Mouse (Mus musculus): ENCODE measurements around the gene Adgrg5. TPM values are rescaled to one million over a fixed set of nuclear protein-coding genes. Genes with fewer than 3 reads are reported as not detected.

Adgrg5 gene
- total RNA-seq, 1 experiment from 2014 or later = 4.2 TPM

DNA sequence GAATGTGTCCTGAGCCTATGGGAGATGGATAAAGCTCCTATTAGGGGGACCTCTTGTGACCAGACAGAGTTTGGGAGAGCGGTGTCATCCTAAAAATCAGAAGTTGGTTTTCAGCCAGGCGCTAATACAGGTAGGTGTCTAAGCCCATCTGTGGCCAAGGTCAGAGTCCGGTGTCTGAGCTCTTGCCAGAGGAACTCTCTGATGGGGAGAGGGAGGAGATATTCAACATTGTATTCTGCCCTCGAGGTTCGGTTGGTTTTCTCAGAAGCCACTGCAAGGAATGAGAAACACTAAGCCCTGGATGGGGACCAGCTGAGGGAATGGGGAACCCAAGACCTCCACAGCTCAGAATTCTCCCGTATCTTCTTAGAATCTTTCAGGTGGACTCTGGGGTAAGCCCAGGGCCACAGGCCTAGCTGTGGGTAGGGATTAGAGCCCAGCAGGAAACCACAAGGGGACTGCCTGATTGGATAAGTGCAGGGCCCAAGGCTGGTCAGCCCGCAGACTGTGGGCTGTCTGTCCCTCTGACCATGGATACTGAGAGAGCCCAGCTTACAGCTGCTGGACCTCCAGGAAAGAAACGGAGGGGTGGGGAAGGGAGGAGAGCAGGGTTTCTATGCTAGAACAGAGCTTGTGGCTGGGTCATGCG is 7.1 kb upstream of the Adgrg5 start:
- no peak for ATAC-seq (ENCODE audit: extremely low read depth, insufficient number of reproducible peaks, low FRiP score, poor library complexity, severe bottlenecking)

DNA sequence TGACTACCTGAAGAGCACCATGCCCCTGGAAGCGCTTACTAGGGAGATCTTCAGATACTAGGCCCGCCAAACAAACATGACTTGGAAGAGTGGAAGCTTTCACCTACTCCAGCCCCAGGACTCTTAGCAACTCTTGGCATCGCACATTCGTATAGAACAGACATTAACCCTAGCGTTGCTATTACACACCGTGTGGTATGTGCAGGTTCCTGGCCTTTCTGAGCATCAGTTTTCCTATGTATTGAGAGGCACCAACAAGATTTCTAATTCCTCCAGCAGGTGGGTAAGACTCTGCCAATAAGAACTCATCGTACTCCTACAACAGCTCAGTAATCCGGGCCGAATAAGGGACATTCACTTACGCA is 6.6 kb upstream of the Adgrg5 start:
- ATAC-seq (ENCODE audit: extremely low read depth, insufficient number of reproducible peaks, low FRiP score, poor library complexity, severe bottlenecking) = no peak

DNA sequence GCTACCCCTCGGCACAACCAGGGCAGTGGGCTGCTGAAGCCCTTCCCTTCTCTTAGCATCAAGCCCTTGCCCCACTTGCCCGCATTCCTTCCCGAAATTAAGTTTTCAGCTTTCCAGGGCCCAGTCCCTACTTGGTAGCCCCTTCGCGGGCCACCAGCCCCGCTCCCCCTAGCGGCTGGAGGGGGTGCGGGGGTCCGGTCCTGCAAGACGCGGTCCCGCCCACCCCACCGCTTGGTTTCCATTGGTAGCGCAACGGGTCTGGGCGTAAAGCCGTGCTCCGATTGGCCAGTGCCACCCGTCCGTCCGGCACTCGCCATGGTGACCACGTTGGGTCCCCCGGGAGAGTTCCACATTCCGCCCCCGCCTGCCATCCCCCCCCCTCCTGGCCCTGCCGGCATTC is 6.1 kb upstream of the Adgrg5 start:
- ATAC-seq (ENCODE audit: extremely low read depth, insufficient number of reproducible peaks, low FRiP score, poor library complexity, severe bottlenecking) = peak; percentile 72

DNA sequence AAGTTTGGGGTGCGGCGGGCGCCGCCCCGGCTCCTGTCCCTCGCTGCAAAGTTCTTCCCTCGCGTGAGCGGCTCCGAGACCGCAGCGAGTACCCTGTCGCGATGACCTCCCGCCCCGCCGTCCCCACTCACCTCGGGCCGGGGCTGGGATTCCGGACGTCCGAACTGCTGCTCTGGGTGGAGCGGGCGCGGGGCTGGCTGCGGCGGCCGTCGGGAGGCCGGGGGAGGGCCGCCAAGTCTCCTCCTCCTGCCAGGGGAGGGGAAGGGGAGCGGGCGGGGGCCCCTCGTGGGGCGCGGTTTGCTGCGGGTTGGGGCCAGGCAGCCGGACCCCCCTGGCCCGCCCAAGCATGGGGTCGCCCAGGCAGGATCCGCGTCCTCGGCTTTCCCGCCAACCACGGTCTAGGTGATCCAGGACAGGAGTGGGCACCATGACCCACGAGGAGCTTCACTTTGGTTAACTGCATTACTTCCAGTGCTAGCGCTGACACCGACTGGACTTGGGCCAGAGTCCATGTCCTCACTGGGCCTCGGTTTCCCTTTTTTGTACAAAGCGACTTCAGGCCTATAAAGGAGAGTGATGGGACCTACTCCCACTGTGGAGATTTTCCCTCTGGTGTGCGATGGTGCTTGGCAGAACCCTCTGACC is 5.5 kb upstream of the Adgrg5 start, which contains the start of gene Ccdc102a:
Ccdc102a (minus strand) TSS at position 248 of the 645 bp plus-strand sequence.
- ATAC-seq (ENCODE audit: extremely low read depth, insufficient number of reproducible peaks, low FRiP score, poor library complexity, severe bottlenecking) = no peak

DNA sequence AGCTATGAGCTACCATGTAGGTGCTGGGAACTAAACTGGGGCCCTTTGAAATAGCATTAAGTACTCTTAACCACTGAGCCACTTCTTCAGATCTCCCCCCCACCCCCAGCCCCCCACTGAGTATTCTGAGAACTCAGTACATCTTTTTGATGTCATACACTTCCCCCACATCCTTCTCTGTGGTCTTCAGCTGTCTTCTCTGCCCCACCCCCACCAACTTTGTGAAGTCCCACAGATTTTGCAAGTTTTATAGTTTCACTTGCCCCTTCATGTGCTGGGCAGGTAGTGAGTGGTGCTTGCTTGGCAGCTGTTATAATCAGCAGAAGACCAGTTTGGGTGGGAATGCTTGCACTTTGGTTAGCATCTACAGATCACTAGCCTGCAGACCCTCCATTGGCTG is 4.2 kb upstream of the Adgrg5 start:
- no peak for ATAC-seq (ENCODE audit: extremely low read depth, insufficient number of reproducible peaks, low FRiP score, poor library complexity, severe bottlenecking)

DNA sequence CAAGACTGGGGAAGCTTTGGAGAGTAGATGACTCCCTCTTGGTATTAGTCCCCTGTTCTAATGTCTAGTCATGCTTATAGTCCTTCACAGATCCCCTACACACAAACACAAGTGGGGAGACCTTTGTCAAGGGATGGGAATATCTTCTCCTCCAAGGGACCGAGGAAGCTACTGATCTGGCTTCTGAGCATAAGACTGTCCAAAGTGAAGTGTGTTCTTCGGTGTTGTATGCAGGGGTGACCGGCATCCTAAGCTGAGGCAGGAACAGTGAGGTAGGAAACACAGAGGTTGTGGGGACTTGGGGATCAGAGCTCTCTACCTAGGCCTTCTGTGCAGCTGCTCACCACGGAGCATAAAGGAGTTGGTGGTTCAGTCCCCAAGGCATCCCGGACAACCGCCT is 1.3 kb upstream of the Adgrg5 start:
- no peak for ATAC-seq (ENCODE audit: extremely low read depth, insufficient number of reproducible peaks, low FRiP score, poor library complexity, severe bottlenecking)

DNA sequence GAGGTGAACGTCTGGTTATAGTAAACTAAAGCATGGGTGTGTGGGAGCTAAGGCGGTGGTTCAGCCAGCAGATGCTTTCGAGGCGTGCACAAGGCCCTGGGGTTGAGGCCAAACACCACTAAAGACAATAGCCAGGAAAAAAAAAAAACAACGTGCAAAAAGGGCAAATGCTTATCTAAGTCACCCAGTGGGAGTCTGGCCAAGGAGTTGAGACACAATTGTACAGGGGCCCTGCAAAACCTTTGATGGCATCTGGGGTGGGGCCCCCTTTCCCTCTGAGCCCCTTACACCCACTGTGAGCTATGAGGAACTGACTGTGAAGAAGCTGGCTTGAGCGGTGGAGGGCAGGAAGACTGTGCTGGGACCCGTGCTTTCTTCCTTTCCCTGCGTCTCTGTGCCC is 892 bp upstream of the Adgrg5 start:
- ATAC-seq (ENCODE audit: extremely low read depth, insufficient number of reproducible peaks, low FRiP score, poor library complexity, severe bottlenecking) = no peak

DNA sequence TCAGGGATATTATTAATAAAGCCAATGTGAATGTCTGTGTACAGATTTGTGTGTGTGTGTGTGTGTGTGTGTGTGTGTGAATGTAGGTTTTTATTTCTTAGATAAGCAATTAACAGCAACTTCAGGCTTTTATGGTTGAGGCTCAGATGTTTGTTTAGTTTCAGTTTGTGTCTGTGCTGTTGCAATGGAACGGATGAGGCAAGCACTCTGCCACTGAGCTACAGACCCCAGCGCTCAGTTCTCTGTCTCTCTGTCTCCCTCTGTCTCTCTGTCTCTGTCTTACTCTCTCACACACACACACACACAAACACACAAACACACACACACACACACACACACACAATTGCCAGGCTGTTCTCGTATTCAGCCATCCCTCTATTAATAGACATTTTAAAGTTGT is 4.7 kb downstream of the Adgrg5 start:
- ATAC-seq (ENCODE audit: extremely low read depth, insufficient number of reproducible peaks, low FRiP score, poor library complexity, severe bottlenecking) = no peak

DNA sequence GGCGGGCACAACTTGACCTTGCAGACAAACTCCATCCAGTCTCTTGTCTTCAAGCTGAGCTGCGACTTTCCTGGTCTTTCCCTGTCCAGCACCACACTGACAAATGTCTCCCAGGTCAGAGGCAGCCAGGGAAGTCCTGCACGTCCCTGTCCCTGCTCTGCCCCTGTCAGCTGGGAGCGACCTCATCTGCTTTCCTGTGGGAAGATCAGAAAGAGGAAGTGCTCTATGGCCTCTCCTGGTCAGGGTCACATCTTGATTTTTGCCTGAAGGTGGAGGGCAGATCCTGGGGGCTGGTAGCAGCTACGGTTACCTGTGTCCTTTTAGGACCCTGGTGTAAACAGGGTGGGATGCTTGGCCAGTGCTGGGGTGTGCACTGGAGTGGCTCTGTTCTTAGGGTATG is 10.4 kb downstream of the Adgrg5 start:
- ATAC-seq (ENCODE audit: extremely low read depth, insufficient number of reproducible peaks, low FRiP score, poor library complexity, severe bottlenecking) = no peak

DNA sequence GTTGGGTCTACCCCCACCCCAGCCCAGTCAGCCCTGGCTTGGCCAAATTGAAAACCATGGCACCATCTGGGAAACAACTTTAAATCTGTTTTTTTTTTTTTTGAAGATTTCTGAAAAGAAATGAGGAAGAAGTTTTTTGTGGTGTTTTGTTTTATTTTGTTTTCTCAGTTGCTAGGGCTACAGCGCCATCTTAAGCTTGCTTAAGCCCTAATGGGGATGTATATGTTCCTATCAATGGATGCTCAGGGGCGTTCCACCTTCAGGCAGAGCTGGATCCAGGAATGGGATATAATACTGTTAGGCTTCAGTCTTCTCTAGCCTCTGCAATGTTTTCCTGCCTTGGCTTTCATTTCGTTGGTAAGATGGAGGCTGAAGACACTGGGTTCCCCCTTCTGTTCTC is 11.7 kb downstream of the Adgrg5 start:
- no peak for ATAC-seq (ENCODE audit: extremely low read depth, insufficient number of reproducible peaks, low FRiP score, poor library complexity, severe bottlenecking)

DNA sequence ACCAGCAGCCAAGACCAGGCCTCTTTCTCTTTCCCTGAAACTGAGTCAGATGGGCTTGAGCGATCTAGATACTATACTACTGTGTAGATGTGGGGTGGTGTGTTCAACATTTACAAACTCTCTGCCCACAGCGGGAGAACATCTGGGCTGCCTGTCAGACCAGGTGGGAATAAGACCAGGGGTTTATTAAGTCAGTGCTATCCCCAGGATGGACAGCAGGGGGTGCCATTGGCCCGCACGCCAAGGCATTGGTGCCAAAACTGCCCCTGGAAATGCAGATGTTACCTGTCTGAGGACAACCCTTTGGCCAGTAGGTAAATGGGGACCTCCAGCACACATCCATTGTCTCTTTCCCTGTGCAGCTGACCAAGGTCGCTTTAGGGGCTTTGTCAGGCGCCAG is 19.1 kb downstream of the Adgrg5 start:
- peak; percentile 55 for ATAC-seq (ENCODE audit: extremely low read depth, insufficient number of reproducible peaks, low FRiP score, poor library complexity, severe bottlenecking)

DNA sequence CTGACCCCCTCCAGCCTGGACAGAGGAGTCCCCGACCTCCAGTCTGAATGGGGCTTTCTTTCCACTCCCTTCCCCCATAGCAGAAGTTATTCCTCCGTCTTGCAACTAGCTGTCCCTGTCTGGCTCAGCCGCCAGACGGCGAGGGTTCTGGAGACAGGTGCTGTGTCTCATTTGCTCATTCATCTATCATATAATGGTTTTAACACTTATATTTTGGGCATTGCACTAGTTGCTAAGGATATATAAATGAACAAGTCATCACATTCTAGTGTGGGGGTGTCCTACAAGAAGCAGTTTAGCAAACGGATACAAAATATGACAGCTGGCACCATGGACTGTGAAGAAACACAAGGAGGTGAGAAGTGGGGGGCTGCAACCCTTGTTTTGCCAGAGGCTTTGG is 21.7 kb downstream of the Adgrg5 start:
- ATAC-seq (ENCODE audit: extremely low read depth, insufficient number of reproducible peaks, low FRiP score, poor library complexity, severe bottlenecking) = no peak

DNA sequence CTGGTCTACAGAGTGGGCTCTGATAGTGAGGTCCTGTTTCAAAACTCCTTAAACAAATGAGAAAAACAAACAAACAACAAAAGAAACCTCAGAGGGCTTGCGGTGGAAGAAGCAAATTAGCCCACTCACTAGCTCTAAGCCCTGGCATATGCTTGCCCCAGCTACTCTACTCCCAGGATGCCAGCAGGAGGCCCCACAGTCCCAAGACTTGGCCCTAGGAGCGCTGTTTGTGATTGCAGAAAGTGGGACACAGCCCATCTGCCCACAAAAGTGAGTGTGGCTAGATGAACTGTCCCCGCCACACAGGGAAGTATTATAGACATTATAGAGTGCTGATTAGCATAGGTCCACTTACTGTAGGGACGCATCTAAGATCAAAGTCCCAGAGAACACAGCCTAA is 24.9 kb downstream of the Adgrg5 start:
- ATAC-seq (ENCODE audit: extremely low read depth, insufficient number of reproducible peaks, low FRiP score, poor library complexity, severe bottlenecking) = no peak

DNA sequence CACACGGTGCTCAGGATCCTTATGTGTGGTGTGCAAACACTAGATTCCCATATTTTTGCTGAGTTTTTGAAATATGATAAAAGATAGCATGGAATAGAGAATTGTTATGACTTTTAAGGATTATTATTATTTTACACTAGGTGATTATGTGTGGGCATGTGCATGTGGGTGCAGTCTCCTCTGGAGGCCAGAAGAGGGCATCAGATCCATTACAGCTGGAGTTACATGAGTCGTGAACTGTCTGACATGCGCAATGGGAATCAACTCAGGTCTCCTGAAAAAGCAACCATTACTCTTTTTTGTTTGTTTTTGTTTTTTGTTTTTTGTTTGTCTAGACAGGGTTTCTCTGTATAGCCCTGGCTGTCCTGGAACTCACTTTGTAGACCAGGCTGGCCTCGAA is 25.5 kb downstream of the Adgrg5 start:
- no peak for ATAC-seq (ENCODE audit: extremely low read depth, insufficient number of reproducible peaks, low FRiP score, poor library complexity, severe bottlenecking)

DNA sequence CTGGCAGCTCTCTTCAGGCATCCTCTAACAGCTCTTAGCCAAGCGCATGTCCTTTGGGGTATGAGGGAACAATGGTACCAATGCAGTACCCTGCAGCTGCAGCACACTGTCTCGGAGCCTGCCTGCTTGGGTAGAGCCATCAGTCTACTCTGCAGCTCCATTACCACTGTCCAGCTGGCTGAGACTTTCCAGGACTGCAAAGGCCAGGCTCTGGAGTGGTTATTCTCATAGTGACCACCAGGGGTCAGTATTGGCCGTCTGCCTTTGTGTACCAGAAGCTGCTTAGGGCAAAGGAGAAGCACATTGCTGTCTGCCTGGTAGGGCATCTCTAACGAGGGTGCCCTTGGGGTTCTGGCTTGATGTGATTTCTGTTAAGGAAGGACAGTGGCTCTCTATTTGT is 26.6 kb downstream of the Adgrg5 start:
- ATAC-seq (ENCODE audit: extremely low read depth, insufficient number of reproducible peaks, low FRiP score, poor library complexity, severe bottlenecking) = peak; percentile 79

DNA sequence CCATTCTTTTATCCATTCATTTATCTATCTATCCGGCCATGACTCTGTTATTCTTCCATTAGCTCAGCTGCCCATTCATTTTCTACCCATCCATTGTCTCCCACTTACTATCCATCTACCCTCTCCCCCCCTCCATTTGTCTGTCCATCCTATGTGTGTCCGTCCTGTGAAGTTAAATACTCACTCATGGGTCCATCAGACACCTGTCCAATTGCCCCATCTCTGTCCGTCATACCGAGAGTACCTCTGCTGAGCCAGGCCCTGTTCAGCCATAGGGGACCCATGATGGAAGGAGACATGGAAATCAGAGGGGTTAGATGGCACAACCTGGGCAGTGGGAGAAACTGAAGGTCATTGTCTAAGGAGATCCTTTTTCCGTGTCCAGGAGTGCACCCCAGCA is 27.0 kb downstream of the Adgrg5 start:
- no peak for ATAC-seq (ENCODE audit: extremely low read depth, insufficient number of reproducible peaks, low FRiP score, poor library complexity, severe bottlenecking)

DNA sequence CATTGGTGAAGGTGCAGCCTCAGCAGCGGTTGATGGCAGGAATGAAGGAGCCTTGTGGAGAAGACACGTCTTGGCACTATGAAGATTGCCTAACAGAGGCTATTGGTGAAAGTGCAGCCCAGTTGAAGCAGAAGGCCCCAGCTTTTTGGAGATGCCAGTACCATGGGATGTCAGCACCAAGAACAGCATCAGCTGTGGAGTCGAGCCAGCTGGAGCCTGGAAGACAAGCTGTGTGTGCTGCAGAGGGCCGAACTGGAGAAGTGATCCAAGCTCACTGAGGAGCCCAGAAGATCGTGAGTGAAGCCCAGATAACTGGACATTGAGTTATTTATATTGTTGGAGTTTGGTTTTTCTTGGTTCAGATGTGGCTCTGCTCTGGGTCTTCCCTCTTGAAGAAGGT is 28.6 kb downstream of the Adgrg5 start:
- ATAC-seq (ENCODE audit: extremely low read depth, insufficient number of reproducible peaks, low FRiP score, poor library complexity, severe bottlenecking) = no peak

DNA sequence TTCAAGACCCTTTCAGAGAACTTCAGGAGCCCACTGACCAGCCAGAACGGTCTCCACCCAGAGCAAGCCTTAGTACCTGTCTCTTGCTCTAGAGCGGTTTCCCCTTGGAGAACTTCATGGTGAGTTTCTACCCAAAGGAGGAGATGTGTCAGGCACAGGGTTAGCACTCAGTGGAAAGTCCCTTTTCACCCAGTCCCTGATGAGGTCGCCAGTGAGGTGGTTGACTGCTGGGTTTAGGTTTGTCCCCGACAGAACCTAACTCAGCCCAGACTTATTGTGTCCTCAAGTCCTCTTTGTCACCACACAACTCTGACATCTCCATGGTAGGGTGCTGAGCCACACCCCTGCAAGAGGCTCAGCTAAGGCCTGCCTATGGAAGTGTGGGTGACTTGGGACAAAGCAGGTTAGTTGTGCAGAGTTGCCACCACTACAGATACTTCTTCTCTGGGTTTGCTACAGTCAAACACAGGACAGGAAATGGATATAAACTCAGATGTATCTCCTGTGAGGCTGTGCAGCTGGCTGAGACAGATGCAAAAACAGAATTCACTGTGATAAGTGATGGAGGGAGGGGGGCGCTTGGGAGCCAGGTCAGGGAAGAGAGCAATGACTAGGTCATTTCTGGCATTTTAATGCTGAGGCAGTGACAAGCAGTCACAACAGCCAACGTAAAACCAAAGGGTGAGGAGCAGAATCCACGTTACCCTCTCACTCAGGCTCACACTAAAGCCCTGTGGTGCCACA is 30.3 kb downstream of the Adgrg5 start:
- ATAC-seq (ENCODE audit: extremely low read depth, insufficient number of reproducible peaks, low FRiP score, poor library complexity, severe bottlenecking) = no peak

DNA sequence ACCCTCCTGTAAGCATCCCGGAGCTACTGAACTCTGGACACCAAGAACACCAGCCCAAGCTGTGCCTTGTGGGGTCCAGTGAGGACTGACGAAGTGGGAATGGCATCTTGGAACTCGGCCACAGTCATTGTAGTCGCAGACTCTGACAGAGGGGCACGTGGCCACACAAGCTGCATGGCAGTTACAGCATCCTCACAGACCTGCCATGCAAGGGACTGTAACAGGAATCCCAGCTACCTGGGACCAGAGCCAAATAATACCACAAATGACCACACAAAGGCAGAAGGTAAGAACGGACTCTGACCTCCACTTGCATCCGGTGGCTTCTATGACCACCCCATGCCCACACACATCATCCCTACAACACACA is 30.9 kb downstream of the Adgrg5 start:
- ATAC-seq (ENCODE audit: extremely low read depth, insufficient number of reproducible peaks, low FRiP score, poor library complexity, severe bottlenecking) = no peak

DNA sequence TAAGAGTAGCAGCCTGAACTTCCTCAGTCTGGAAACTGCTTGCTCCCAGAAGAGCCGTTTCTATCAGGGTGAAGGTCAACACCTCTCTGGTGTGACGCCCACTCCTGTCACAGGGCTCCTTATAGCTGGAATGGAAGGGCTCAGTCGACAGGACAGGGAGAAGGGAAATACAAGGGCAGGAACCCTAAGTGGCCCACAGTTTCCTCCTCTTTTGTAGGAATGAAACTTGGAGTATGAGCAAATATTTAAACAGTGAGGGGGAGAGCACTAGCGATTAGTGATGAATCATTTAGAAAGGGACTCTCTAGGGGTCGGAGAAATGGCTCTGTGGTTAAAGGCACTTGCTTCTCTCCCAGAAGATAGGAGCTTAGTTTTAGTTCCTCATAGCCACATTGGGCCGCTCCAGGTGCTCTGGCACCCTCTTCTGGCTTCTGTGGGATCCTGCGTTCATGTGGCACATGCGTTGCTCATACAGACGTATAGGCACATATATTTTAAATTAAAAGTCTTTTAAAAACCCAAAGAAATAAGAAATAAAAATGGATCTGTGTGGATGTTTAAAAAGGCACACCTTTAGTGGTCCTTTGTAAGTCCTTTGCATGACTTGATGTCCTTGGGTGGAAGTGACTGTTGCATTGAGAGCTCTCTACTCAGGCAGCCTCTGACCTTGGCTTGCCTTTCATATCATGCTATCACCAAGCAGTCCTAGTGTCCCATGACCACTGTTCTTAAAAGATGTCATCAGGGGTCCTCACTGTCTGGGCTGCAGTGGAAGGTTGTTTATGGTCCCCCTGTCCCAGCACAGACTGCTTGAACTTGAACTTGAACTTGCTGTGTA is 31.6 kb downstream of the Adgrg5 start:
- peak; percentile 85 for ATAC-seq (ENCODE audit: extremely low read depth, insufficient number of reproducible peaks, low FRiP score, poor library complexity, severe bottlenecking)
